Mouse (Mus musculus) neural tube, embryonic 15.5 days (tissue): ENCODE measurements around the gene Stard3. TPM values are rescaled to one million over a fixed set of nuclear protein-coding genes. Genes with fewer than 3 reads are reported as not detected.
A peak's percentile ranks its signal among the peaks of the same experiment; 100 is the strongest.

Source experiments
- ATAC-seq: fragments of 200-750 bp; cut with Nextera tagmentation; 2 replicates; pipeline ENCODE4 v1.8.0; 2017; ENCODE audit warnings: mild to moderate bottlenecking, moderate TSS enrichment, moderate library complexity; ENCODE audit not compliant: low FRiP score
- H3K27ac ChIP-seq: fragments of 300-500 bp; sonication (generic); replicated peaks from 2 replicates; pipeline ENCODE4 v1.5.1; 2015; ENCODE audit warnings: mild to moderate bottlenecking, inconsistent platforms
- H3K27me3 ChIP-seq: fragments of 300-500 bp; sonication (generic); replicated peaks from 2 replicates; pipeline ENCODE4 v1.6.1; 2015; ENCODE audit warnings: inconsistent platforms
- H3K36me3 ChIP-seq: fragments of 300-500 bp; sonication (generic); 2 replicates; pipeline ENCODE4 v1.6.1; 2015; ENCODE audit warnings: inconsistent platforms
- H3K4me1 ChIP-seq: fragments of 300-500 bp; sonication (generic); 2 replicates; pipeline ENCODE4 v1.6.1; 2015; ENCODE audit warnings: inconsistent platforms
- H3K4me2 ChIP-seq: fragments of 300-500 bp; sonication (generic); 2 replicates; pipeline ENCODE4 v1.6.1; 2015; ENCODE audit warnings: inconsistent platforms, mild to moderate bottlenecking, moderate library complexity
- H3K4me3 ChIP-seq: fragments of 300-500 bp; sonication (generic); replicated peaks from 2 replicates; pipeline ENCODE4 v1.5.1; 2015; ENCODE audit warnings: mild to moderate bottlenecking, inconsistent platforms
- H3K9ac ChIP-seq: fragments of 300-500 bp; sonication (generic); replicated peaks from 2 replicates; pipeline ENCODE4 v1.6.1; 2015; ENCODE audit warnings: mild to moderate bottlenecking, inconsistent platforms
- H3K9me3 ChIP-seq: fragments of 300-500 bp; sonication (generic); replicated peaks from 2 replicates; pipeline ENCODE4 v1.6.1; 2016; ENCODE audit warnings: inconsistent platforms
- WGBS: fragments of 180-500 bp; shearing (Covaris S2); methylation state at CpG from one replicate; pipeline ENCODE4 v1.1.7; 2015; ENCODE audit warnings: mixed read lengths; 5-methylcytosine and 5-hydroxymethylcytosine counted together
- polyA plus RNA-seq: library from polyadenylated mRNA; unstranded; fragments of >200 nt; fragmentation: Nextera tagmentation; extraction: Ambion mirVana; gene quantifications from 2 replicates; pipeline ENCODE4 v1.2.1, GENCODE M21; 2015

Gene Stard3
- polyA plus RNA-seq, 1 experiment from 2014 or later, result 31.6 TPM

DNA sequence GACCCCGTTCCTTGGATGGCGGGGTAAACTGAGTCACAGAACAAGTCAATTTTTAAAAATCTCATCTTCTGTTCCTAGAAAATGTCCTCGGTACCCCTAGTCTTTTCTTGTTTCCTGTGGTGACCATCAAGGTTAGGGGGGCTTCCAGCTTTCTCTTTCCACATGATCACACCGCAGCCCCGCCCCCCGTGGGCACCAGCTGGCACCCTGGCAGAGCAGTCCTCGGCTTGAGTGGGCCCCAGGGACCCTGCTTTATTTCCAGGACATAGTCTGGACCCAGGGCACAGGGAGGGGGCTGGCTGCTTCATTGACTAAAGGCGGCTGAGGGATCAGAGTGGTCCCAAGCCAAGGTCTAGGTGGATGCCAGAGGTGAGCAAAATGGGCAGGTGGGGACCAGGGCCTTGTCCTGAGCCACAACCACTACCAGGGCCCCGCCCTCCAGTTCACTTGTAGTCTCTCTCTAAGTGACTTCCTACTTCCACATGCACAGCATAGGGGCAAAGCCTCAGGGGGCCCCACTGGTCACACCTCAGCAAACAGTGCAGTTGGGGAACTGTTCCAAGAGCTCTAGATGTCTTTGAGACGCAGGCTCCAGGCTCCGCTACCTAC is 18.4 kb upstream of the Stard3 start:
- Histone ChIP-seq H3K27ac (peak overlapping the region; percentile 91), H3K9ac (0 out of 2 replicates have a peak overlapping the region, but pooled peaks have one; percentile 70), H3K4me2 (peak overlapping the region; percentile 97), H3K9me3 (no peaks in the 10 kb centered on the region), H3K4me3 (peak overlapping the region; percentile 51), H3K4me1 (peaks cover 44% of the 10 kb centered on the region), H3K36me3 (no peaks in the 10 kb centered on the region), H3K27me3 (peaks cover 69% of the 10 kb centered on the region)
- 6% methylated on average over 11 of the region's 11 CpGs for WGBS
- ATAC-seq, result no peak

DNA sequence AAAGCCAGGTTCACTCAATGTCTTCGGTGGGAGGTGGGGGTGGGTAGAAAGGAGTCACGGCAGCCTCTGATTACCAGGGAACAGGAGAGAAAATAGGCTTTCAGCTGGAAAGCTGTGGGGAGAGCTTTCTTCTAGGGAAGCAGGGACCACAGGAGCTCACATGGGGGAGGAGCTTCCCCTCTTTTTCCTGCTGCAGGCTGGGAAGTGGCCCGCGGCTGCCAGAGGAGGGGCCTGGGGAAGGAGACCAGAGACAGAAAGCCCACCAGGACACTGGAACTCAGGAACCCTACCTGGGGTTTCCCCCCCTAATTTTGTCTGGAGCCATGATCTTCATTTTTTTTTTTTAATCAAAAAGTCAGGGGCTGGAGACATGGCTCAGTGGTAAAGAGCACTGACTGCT is 17.6 kb upstream of the Stard3 start:
- H3K4me2 ChIP-seq, result no peak overlapping the region
- peaks cover 68% of the 10 kb centered on the region for H3K27me3 ChIP-seq
- WGBS, result 7% methylated on average over 3 of the region's 4 CpGs
- no peak overlapping the region for H3K27ac ChIP-seq
- H3K9me3 ChIP-seq, result no peaks in the 10 kb centered on the region
- no peaks in the 10 kb centered on the region for H3K36me3 ChIP-seq
- H3K4me1 ChIP-seq, result peaks cover 43% of the 10 kb centered on the region
- H3K4me3 ChIP-seq, result no peak overlapping the region
- H3K9ac ChIP-seq, result no peak overlapping the region
- no peak for ATAC-seq

DNA sequence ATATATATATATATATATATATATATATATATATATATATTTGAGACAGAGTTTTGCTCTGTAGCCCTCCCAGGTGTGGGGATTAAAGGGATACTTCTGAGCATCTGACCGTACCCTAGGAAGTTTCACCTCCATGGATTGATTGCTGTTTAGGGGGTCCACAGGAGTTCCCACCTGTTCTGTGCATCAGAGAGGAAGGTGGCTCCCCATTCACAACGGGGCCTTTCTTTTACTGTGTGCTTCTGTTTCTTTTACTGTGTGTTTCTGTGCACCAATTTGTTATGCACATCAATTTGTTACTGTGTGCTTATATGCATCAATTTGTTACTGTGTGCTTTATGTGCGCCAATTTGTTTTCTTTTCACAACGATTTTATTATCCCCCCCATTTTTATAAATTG is 17.0 kb upstream of the Stard3 start:
- H3K9me3 ChIP-seq, result no peaks in the 10 kb centered on the region
- 53% methylated on average over 4 of the region's 4 CpGs for WGBS
- H3K4me2 ChIP-seq, result no peak overlapping the region
- H3K27me3 ChIP-seq, result peaks cover 65% of the 10 kb centered on the region
- no peak overlapping the region for H3K27ac ChIP-seq
- peaks cover 43% of the 10 kb centered on the region for H3K4me1 ChIP-seq
- no peak for ATAC-seq
- no peaks in the 10 kb centered on the region for H3K36me3 ChIP-seq
- no peak overlapping the region for H3K4me3 ChIP-seq
- no peak overlapping the region for H3K9ac ChIP-seq

DNA sequence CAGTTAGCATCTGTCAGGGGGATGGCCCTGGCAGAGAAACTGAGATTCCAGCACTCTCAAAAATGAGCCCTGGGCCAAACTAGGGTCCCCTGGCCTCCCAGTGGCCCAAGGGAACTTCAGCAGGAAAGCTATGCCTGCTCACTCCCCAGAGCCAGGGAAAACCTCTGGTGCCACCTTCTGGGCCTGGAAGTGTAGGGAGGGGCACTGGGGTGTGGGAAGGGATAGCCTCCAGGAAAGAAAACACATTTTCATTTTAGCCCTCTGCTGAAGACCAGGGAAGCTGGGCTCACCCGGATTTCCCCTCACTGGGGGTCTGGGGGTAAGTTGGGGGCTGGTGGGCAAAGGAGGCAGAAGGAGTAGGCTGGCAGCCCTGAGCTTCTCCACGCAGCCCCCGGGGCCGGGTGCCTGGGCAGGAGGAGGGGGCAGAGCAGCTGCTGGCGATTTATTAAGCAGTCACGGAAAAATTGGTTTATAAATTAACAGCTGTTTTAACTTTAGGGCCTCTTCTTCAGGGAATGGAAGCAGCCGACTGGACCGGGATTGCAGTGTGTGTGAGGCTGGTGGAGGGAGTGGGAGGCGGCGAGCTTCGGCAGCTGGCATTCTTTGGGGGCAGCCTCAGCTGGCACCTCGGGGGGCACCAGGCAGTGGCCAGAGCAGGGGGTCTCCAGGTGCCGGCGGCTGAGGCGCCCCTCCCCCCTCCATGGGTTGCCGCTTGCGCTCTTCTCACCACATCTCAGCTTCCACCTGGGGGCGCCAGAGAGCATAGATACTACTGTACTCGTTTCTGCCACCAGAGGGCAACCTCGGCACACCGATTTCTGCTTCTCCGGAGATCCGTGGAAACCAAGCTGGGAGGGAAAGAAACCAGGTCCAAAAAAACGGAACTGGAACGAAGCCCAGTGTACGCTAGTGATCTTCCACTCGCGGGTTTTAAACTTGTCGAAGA is 15.9 kb upstream of the Stard3 start:
- Histone ChIP-seq H3K27ac (peak overlapping the region; percentile 65), H3K36me3 (no peaks in the 10 kb centered on the region), H3K9ac (no peak overlapping the region), H3K27me3 (peaks cover 65% of the 10 kb centered on the region), H3K4me3 (peak overlapping the region; percentile 34), H3K4me2 (peak overlapping the region; percentile 61), H3K9me3 (no peaks in the 10 kb centered on the region), H3K4me1 (peaks cover 43% of the 10 kb centered on the region)
- WGBS, result 2% methylated on average over 29 of the region's 29 CpGs
- 0 out of 2 replicates have a peak, but pooled peaks have one; percentile 11 for ATAC-seq

DNA sequence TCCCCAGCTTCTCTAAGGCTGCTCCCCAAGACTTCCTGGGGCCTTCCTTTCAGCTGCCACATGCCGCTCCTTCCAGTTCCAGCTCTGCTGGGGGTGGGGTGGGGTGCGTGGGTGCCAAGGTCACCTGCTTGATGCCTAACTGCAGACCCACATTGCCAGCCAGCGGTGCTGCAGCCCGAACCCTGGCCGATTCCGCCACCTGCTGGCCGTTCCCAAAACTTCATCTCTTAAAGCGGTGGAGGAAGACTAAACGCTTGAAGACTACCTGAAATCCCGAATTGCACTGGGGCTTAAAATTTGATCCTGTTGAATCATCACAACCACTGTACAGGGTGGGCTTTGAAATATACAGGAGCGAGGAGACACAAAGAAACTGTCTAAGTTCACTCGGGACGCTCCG is 12.9 kb upstream of the Stard3 start:
- peaks cover 76% of the 10 kb centered on the region for H3K27me3 ChIP-seq
- no peak for ATAC-seq

DNA sequence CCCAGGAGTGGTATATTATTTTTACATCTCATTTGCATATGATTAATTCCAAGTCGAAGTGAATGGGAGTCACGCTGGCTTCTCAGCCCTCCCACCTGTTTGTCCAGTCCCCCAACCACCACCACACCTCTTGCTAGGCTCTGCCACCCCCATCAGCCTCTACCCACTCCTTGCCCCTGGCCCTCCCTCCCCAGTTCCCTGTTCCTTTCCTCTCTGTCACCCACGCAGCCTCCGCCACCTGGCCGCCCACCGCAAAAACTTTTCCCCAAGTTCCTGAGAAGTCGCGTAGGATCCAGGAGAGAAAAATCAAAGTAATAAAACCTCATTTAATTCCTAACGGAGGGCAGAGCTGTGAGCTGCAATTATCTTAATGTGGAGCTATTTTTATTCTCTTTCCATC is 12.0 kb upstream of the Stard3 start:
- ATAC-seq, result no peak

More for the DNA sequence above, 12.9 kb upstream of the Stard3 start:
- H3K27ac ChIP-seq, result no peak overlapping the region
- H3K9ac ChIP-seq, result no peak overlapping the region
- peak overlapping the region; percentile 43 for H3K4me2 ChIP-seq
- WGBS, result 1% methylated on average over 14 of the region's 14 CpGs
- no peaks in the 10 kb centered on the region for H3K9me3 ChIP-seq
- H3K36me3 ChIP-seq, result no peaks in the 10 kb centered on the region
- H3K4me3 ChIP-seq, result peak overlapping the region; percentile 17; the same call in 1 of the 2 replicates
- H3K4me1 ChIP-seq, result peaks cover 41% of the 10 kb centered on the region

DNA sequence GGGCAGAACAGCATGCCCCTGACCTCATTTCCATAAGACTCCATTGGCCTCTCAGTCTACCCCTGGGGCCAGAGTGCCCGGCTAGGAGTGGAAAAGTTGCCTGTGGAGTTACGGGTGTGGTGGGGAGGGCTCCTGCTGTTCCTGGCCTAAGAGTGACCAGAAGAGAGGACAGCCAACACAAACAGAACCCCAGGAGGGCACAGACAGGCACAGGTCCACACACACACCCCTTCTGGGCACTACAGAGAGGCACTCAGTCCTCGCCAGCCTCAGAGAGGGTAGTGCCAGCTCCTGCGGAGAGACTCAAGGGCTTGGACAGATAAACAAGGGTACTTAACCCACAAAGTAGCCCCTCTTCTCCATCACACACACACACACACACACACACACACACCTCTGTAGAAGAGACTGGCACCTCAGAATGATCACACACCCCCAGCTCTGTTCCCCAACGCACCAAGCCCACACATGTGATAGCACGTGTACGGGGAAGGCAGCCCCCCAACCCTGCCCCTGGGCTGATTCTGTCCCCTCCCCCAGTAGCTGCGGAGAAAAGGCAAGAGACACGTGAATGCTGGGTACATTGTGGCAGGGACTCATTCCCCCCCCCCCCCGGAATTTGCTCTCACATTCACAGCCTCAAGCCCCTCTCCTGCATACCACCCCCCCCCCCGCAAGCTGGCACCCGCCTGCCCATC is 10.6 kb upstream of the Stard3 start:
- peaks cover 81% of the 10 kb centered on the region for H3K27me3 ChIP-seq
- H3K27ac ChIP-seq, result no peak overlapping the region
- no peaks in the 10 kb centered on the region for H3K36me3 ChIP-seq
- H3K4me3 ChIP-seq, result no peak overlapping the region
- H3K4me1 ChIP-seq, result peaks cover 29% of the 10 kb centered on the region
- H3K9ac ChIP-seq, result no peak overlapping the region
- H3K4me2 ChIP-seq, result peak overlapping the region; percentile 80
- ATAC-seq, result no peak
- no peaks in the 10 kb centered on the region for H3K9me3 ChIP-seq
- 3% methylated on average over 10 of the region's 12 CpGs for WGBS

More for the DNA sequence above, 12.0 kb upstream of the Stard3 start:
- H3K9ac ChIP-seq, result no peak overlapping the region
- H3K27ac ChIP-seq, result no peak overlapping the region
- peaks cover 80% of the 10 kb centered on the region for H3K27me3 ChIP-seq
- 13% methylated on average over 9 of the region's 9 CpGs for WGBS
- no peak overlapping the region for H3K4me3 ChIP-seq
- no peaks in the 10 kb centered on the region for H3K36me3 ChIP-seq
- H3K9me3 ChIP-seq, result no peaks in the 10 kb centered on the region
- no peak overlapping the region for H3K4me2 ChIP-seq
- peaks cover 37% of the 10 kb centered on the region for H3K4me1 ChIP-seq

DNA sequence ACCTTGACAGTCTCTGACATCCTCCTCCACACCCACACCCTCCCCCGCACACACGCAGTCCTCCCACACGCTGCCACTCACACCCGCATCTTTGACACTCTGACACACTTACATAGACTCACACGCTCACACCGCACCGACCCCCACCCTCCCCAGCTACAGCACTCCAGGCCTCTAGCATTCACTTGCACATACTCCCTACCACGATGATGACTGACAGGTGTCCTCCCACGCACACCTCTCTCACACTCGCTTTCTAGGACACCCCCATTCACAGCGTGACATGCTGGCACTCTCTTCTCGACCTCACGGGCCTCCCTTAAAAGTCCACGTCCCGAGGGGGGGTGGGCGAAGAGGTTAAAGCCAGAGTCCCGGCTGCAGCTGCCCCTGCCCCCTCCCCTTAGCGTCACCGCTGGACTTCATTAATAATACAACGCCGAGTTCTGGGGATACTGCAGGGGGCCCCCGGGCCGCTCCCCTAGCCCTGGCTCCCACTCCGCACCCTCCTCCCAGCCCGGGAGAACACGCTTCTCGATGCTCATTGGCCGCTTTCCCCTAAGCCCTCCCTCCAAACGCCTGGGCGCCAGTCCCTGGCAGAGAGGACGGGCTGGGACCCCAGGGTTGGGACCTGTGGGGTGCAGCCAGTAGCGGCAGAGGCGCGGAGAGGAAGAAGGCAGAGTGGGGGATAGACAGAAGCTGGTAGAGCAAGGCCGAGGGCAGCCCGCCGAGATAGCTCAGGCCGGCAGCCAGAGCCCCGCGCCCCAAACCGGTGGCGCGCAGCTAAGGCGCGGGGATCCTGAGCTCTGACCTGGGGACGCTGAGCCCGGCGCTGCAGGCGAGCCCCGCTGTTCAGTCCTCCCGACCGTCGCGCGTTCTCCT is 9.8 kb upstream of the Stard3 start, which contains the start of gene Ppp1r1b:
Gene Ppp1r1b, plus strand, starts transcription at position 322 of the 879 bp plus-strand sequence.
- 0% methylated on average over 54 of the region's 55 CpGs for WGBS
- no peaks in the 10 kb centered on the region for H3K9me3 ChIP-seq
- peaks cover 24% of the 10 kb centered on the region for H3K4me1 ChIP-seq
- peak within 1 kb of the TSS; percentile 40 for H3K9ac ChIP-seq
- H3K36me3 ChIP-seq, result no peaks in the 10 kb centered on the region
- peak within 1 kb of the TSS; percentile 80 for H3K4me2 ChIP-seq
- peak within 1 kb of the TSS; percentile 48 for H3K4me3 ChIP-seq
- peak; percentile 48; the same call in 1 of the 2 replicates for ATAC-seq
- H3K27ac ChIP-seq, result no peak within 1 kb of the TSS
- peaks cover 89% of the 10 kb centered on the region for H3K27me3 ChIP-seq

DNA sequence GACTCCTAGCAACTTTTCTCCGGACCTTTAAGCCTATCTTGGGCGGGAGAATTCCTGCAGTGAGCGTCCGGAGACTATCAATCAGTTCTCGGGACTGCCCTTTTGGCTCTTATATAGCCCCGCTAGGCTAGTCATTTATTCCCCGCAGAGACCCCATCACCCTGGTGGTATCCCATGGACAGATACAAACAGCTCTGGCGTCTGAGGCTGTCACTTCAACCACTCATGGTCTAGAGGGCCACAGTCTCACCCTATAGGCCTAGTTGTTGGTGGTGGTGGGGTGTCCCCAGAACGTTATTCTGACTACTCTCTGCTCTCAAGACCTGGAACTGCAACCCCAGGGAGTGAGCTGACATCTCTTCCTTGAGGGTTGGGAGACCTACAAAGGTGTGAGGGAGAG is 8.9 kb upstream of the Stard3 start:
- Histone ChIP-seq H3K36me3 (no peaks in the 10 kb centered on the region), H3K4me2 (peak overlapping the region; percentile 80), H3K9ac (no peak overlapping the region), H3K4me3 (peak overlapping the region; percentile 48), H3K27ac (no peak overlapping the region), H3K27me3 (peaks cover 92% of the 10 kb centered on the region), H3K4me1 (peaks cover 24% of the 10 kb centered on the region), H3K9me3 (no peaks in the 10 kb centered on the region)
- no peak for ATAC-seq
- WGBS, result 2% methylated on average over 9 of the region's 9 CpGs

DNA sequence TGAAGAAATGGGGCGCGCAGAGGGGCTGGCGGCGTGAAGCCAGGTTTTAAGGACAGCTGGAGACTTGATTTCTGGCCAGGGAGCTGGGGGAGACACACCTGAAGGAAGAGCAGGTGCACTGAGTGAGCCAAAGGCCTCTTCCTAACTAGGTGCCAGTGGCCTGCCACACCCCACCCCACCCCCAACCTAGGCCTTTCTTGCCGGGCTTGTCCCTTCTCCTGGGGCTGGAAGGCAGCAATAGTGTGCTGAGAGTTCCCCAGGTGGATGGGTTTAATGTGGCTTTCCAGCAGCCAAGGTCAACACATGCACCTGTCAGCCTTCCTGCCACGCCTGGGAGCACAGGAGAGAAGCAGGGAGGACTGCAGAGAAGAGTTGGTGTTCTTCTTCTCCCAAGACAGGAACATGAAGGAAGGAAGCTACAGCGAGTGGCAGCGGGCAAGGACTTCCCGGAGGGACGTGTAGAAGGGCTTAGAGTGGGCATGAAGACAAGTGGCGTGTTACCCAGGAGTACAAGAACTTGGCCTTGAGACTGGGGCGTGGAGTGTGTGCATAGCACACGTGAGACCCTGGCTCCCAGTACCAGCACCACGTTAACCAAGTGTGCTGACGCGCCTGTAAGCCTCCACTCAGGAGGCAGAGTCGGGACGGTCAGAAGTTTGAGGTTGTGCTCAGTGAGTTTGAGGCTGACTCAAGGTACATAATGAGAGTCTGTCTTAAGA is 5.7 kb upstream of the Stard3 start:
- no peak overlapping the region for H3K4me3 ChIP-seq

More for the DNA sequence above, 5.7 kb upstream of the Stard3 start:
- Histone ChIP-seq H3K4me1 (peaks cover 33% of the 10 kb centered on the region), H3K27me3 (peaks cover 71% of the 10 kb centered on the region), H3K4me2 (no peak overlapping the region), H3K27ac (no peak overlapping the region), H3K9ac (no peak overlapping the region), H3K9me3 (no peaks in the 10 kb centered on the region), H3K36me3 (no peaks in the 10 kb centered on the region)
- no peak for ATAC-seq
- 77% methylated on average over 18 of the region's 18 CpGs for WGBS
